Mouse (Mus musculus) liver, postnatal 0 days (tissue): ENCODE measurements at regions not wholly inside any gene's neighbourhood (a gene's known extent, or its start where the extent isn't known, plus 50 kb on each side); places are given as distances from the start of the nearest gene placed in this dataset.

ENCODE experiments used
- ATAC-seq: fragments of 200-750 bp; cut with Nextera tagmentation; 2 replicates; pipeline ENCODE4 v1.8.0; 2017; ENCODE audit warnings: mild to moderate bottlenecking, moderate library complexity
- DNase-seq: peaks from one replicate; pipeline ENCODE4 v3.0.0-alpha.2; 2016
- H3K27ac ChIP-seq: fragments of 300-500 bp; sonication (generic); 2 replicates; pipeline ENCODE4 v1.5.1; 2014; ENCODE audit warnings: antibody characterized with exemption, moderate library complexity, mild to moderate bottlenecking, low read depth
- H3K27me3 ChIP-seq: fragments of 300-500 bp; sonication (generic); 2 replicates; pipeline ENCODE4 v1.6.1; 2014; ENCODE audit warnings: low read length, control low read depth, mixed read lengths; ENCODE audit not compliant: insufficient read depth
- H3K36me3 ChIP-seq: fragments of 300-500 bp; sonication (generic); replicated peaks from 2 replicates; pipeline ENCODE4 v1.6.1; 2014; ENCODE audit warnings: mild to moderate bottlenecking, control low read depth, low read length, moderate library complexity, mixed read lengths; ENCODE audit not compliant: insufficient read depth
- H3K4me1 ChIP-seq: fragments of 300-500 bp; sonication (generic); 2 replicates; pipeline ENCODE4 v1.6.1; 2014; ENCODE audit warnings: antibody characterized with exemption, mild to moderate bottlenecking, control low read depth; ENCODE audit not compliant: insufficient read depth
- H3K4me2 ChIP-seq: fragments of 300-500 bp; sonication (generic); 2 replicates; pipeline ENCODE4 v1.6.1; 2014; ENCODE audit warnings: low read depth, mild to moderate bottlenecking, low read length, moderate library complexity, mixed read lengths
- H3K4me3 ChIP-seq: fragments of 300-500 bp; sonication (generic); 2 replicates; pipeline ENCODE4 v1.5.1; 2014; ENCODE audit warnings: low read depth, low read length
- H3K9ac ChIP-seq: fragments of 300-500 bp; sonication (generic); replicated peaks from 2 replicates; pipeline ENCODE4 v1.6.1; 2014; ENCODE audit warnings: mild to moderate bottlenecking, moderate library complexity
- H3K9me3 ChIP-seq: fragments of 300-500 bp; sonication (generic); 2 replicates; pipeline ENCODE4 v1.6.1; 2016; ENCODE audit warnings: mild to moderate bottlenecking, control low read depth, low read length, mixed read lengths
- CTCF ChIP-seq: sonication (generic); IDR thresholded peaks from 2 replicates; pipeline ENCODE4 v1.5.1; 2016; ENCODE audit warnings: antibody characterized with exemption, low read depth
- EP300 ChIP-seq: IDR thresholded peaks from 2 replicates; pipeline ENCODE4 v1.6.1; 2016; ENCODE audit warnings: antibody characterized with exemption, low read depth, mild to moderate bottlenecking
- WGBS: fragments of 180-500 bp; shearing (Covaris S2); extraction: QIAGEN DNeasy Blood & Tissue Kit; methylation state at CpG from one replicate; pipeline ENCODE4 v1.1.7; 2014; ENCODE audit not compliant: insufficient replicate concordance; 5-methylcytosine and 5-hydroxymethylcytosine counted together

DNA sequence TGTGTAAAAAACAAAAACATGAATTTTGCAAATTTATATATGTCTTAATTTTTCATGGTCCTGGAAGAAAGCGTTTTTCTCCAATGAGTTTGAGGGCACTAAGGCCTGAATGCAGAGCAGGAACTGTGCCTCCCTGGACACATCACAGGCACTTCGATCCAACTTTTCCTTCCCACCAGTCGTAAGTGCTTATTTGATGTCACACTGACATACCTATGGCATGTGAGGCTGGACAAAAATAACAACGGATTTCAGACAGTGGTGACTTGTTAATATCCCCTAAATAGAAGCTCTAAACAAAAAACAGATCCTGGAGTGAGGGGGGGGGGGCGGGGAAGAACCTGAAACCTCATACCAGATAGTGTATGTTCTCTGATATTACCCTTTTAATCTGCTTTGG is 1541.9 kb upstream of the Flrt2 start:
- no peak overlapping the region for H3K9ac ChIP-seq
- DNase-seq (no peak), ATAC-seq (no peak)
- H3K36me3 ChIP-seq, result no peaks in the 10 kb centered on the region
- H3K4me3 ChIP-seq, result no peak overlapping the region
- H3K27ac ChIP-seq, result no peak overlapping the region
- H3K4me1 ChIP-seq, result no peaks in the 10 kb centered on the region
- no peaks in the 10 kb centered on the region for H3K27me3 ChIP-seq
- 66% methylated on average over 5 of the region's 5 CpGs for WGBS
- H3K4me2 ChIP-seq, result no peak overlapping the region
- H3K9me3 ChIP-seq, result no peaks in the 10 kb centered on the region
- TF ChIP-seq CTCF (no peak), EP300 (no peak)

DNA sequence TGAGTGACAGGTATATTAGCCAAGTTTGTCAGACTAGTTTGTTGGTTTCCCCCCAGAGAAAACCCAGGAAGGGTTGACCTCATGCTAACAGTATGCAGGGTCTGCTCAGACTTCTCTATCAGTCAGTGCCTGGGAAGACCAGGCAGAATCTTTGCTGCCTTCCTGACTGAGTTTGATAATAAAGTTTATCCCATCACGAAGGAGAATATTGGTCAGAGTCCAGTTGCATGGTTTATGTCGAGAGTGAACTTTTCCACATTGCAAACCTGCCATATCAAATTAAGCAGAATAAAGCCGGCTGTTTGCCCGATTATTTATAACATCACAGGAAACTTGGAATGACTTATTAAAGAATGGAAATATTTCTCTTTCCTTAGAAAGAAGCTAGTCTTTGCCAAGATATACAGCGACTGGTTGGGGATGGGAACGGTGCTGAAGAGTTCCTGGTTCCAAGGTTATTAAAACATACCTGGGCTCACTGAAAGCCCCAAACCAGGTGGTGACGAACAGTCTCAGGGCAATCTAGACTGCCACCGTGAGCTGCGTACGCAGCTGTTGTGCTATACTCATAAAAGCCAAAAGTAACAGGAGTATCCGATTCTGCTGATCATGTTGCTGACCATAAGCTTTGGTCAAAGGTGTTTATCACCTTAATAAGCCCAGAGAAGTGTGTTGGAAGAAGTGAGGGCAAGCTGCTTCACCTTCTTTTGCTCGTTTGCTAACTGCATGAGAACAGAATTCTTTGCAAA is 1536.7 kb upstream of the Flrt2 start:
- no peak for ATAC-seq
- H3K9me3 ChIP-seq, result no peaks in the 10 kb centered on the region
- TF ChIP-seq EP300, result no peak
- TF ChIP-seq CTCF, result no peak
- H3K4me2 ChIP-seq, result no peak overlapping the region
- no peaks in the 10 kb centered on the region for H3K4me1 ChIP-seq
- no peak overlapping the region for H3K4me3 ChIP-seq
- DNase-seq, result no peak
- 76% methylated on average over 12 of the region's 12 CpGs for WGBS
- H3K27ac ChIP-seq, result no peak overlapping the region
- no peaks in the 10 kb centered on the region for H3K27me3 ChIP-seq
- H3K9ac ChIP-seq, result no peak overlapping the region
- no peaks in the 10 kb centered on the region for H3K36me3 ChIP-seq

DNA sequence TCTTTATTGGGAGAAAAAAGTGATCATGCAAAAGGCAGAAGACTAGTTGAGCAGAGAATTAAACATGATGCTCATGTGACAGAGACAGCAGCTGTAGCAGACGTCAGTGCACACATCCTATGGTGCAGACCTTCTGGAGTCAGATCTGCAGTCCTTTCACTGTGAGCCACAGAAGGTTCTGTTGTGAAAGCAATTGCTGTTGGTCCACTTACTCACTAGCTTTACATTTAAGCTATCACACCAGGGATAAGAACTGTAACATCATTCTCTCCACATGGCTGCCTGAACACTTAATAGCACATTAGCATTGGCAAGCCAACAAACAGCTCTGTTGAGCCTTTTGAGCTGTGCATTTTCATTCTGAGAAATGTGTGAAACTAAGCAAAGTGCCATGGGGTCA is 1509.7 kb upstream of the Flrt2 start:
- no peak for DNase-seq
- Histone ChIP-seq H3K4me2 (no peak overlapping the region), H3K9me3 (no peaks in the 10 kb centered on the region; the same call in 1 of the 2 replicates), H3K9ac (no peak overlapping the region), H3K4me3 (no peak overlapping the region), H3K36me3 (no peaks in the 10 kb centered on the region), H3K27ac (no peak overlapping the region), H3K27me3 (no peaks in the 10 kb centered on the region), H3K4me1 (no peaks in the 10 kb centered on the region)
- WGBS, result 43% methylated on average over 1 of the region's 1 CpGs
- TF ChIP-seq EP300 (no peak), CTCF (no peak)
- ATAC-seq, result no peak

DNA sequence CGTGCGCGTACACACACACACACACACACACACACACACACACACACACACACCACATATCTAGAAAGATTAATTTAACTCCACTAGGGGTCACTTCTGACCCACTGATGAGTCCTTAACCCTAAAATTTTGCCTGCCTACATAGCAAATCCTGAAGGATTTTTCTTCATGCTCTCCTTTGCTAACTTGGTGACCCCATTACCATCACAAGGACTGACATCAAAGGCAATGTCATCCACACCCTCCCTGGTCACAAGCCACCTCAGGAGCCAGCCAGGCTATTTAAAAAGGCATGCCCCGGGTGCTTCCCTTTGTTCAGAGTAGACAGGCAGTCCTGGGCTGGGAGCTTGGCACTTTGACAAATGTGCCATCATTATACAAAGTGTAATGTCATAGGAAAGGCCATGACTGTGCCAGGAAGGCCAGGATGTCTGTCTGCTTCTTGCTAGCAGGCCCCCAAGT is 1501.4 kb upstream of the Flrt2 start:
- no peaks in the 10 kb centered on the region for H3K27me3 ChIP-seq
- H3K9me3 ChIP-seq, result no peaks in the 10 kb centered on the region
- no peak overlapping the region for H3K4me3 ChIP-seq
- no peak overlapping the region for H3K9ac ChIP-seq
- ATAC-seq (no peak), DNase-seq (peak; percentile 14)
- no peaks in the 10 kb centered on the region for H3K36me3 ChIP-seq
- no peaks in the 10 kb centered on the region for H3K4me1 ChIP-seq
- WGBS, result 79% methylated on average over 4 of the region's 4 CpGs
- TF ChIP-seq EP300 (no peak), CTCF (peak; percentile 16; the same call in 1 of the 2 replicates)
- no peak overlapping the region for H3K4me2 ChIP-seq
- no peak overlapping the region for H3K27ac ChIP-seq

DNA sequence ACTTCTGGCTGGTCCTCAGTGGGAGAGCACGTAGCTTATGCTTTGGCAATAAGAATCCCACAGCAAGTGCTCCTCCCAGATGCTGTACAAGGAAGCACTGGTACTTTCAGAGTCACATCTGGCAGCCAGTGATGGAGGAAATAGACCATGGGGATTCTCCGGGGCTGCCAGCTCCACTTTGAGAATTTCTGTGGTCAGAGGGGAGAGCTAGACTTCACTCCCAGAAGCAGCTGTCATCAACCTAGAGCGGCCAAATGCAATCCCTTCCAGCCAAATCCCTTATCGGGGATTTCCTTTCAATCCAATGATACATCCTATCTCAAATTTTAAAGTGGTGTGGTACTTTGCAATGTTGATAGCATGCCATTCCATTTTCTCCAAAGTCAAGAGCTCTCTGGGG is 1474.1 kb upstream of the Flrt2 start:
- H3K9ac ChIP-seq, result no peak overlapping the region
- no peaks in the 10 kb centered on the region for H3K4me1 ChIP-seq
- H3K27me3 ChIP-seq, result no peaks in the 10 kb centered on the region
- no peak for DNase-seq
- H3K9me3 ChIP-seq, result no peaks in the 10 kb centered on the region
- no peak overlapping the region for H3K4me2 ChIP-seq
- H3K27ac ChIP-seq, result no peak overlapping the region
- 81% methylated on average over 4 of the region's 4 CpGs for WGBS
- H3K36me3 ChIP-seq, result no peaks in the 10 kb centered on the region
- no peak for ATAC-seq
- H3K4me3 ChIP-seq, result no peak overlapping the region
- no peak for TF ChIP-seq EP300
- no peak for TF ChIP-seq CTCF

DNA sequence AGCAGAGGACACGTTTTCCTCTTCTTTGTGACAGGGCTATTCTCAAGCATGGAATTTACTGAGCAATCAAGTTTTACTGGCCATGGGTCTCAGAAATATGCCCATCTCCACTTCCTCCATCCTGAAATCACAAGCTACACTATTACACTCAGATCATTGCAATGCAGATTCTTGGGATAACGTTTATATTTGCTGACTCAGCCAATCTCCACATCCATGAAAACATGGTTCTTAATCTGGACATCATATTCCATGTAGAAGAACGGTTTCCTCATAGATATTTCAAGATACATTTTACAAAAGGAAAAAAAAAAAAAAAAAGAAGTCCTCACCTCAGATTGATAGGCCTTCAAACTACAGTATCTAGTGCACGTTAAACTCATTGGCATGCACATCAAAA is 1462.1 kb upstream of the Flrt2 start:
- H3K9ac ChIP-seq, result no peak overlapping the region
- H3K27ac ChIP-seq, result no peak overlapping the region
- 68% methylated on average over 4 of the region's 4 CpGs for WGBS
- H3K4me1 ChIP-seq, result no peaks in the 10 kb centered on the region
- H3K27me3 ChIP-seq, result no peaks in the 10 kb centered on the region
- H3K4me2 ChIP-seq, result no peak overlapping the region
- TF ChIP-seq EP300 (no peak), CTCF (no peak)
- no peak overlapping the region for H3K4me3 ChIP-seq
- no peaks in the 10 kb centered on the region for H3K9me3 ChIP-seq
- no peak for ATAC-seq
- DNase-seq, result no peak
- no peaks in the 10 kb centered on the region for H3K36me3 ChIP-seq
